Comparison of ENCODE assay signal across 7 mouse cellular contexts in genomic region chr5:121601547-121602299, GRCm38 (mm10). TPM values are rescaled to one million over a fixed set of nuclear protein-coding genes. Genes with fewer than 3 reads are reported as not detected.
DNase-seq lines count a peak whose midpoint lies in the region; ATAC-seq lines count a peak whose summit lies in the region.

No protein-coding gene starts in this region.

- ATAC-seq in megakaryocyte progenitor cell, adult 5-6 weeks (replicated peaks; ENCODE audit: poor library complexity) = peak; percentile 93

- peak; percentile 89 for DNase-seq in ZHBTc4 (ENCODE audit: low read depth, low spot score)
- peak; percentile 85 for DNase-seq in cerebellum, adult 8-10 months
- DNase-seq in frontal cortex, postnatal 36 days (ENCODE audit: low spot score in 2 of 2) = peak; percentile 88 to 91
- peak; percentile 90 for DNase-seq in induced T-regulatory cell, adult 2 months (ENCODE audit: low read depth)
- DNase-seq in left cerebral cortex, adult 8-10 months (ENCODE audit: low spot score in 2 of 2) = peak; percentile 70 to 76
- peak; percentile 86 to 92 for DNase-seq in spleen, postnatal 10 days (ENCODE audit: low spot score in 2 of 2)

RNA-seq across cellular contexts. Expression of gene Aldh2, which starts 8.1 kb away (rescaled TPM):
- total RNA-seq in left cerebral cortex, adult 8-10 months (2022) = 100 to 1,000 TPM; 131 to 154 (median 140) TPM
- total RNA-seq in megakaryocyte progenitor cell, adult 5-6 weeks (2015) = 96.3 and 108 TPM in 2 replicates
- 388 and 445 TPM in 2 replicates for total RNA-seq in megakaryocyte progenitor cell, adult 5-6 weeks (2017)

RNA-seq across cellular contexts. Expression of gene Acad12, which starts 17.0 kb away (rescaled TPM):
- total RNA-seq in left cerebral cortex, adult 8-10 months (2022) = 1 to 10 TPM; 6.4 to 8.2 (median 6.7) TPM
- 4.1 and 4.5 TPM in 2 replicates for total RNA-seq in megakaryocyte progenitor cell, adult 5-6 weeks (2015)
- total RNA-seq in megakaryocyte progenitor cell, adult 5-6 weeks (2017) = 1.5 and 4.2 TPM in 2 replicates

RNA-seq across cellular contexts. Expression of gene Mapkapk5, which starts 56.0 kb away (rescaled TPM):
- 10 to 100 TPM; 66.6 to 79.0 (median 74.5) TPM for total RNA-seq in left cerebral cortex, adult 8-10 months (2022)
- 102 TPM in 2 replicates for total RNA-seq in megakaryocyte progenitor cell, adult 5-6 weeks (2015)
- total RNA-seq in megakaryocyte progenitor cell, adult 5-6 weeks (2017) = 115 and 127 TPM in 2 replicates

RNA-seq across cellular contexts. Expression of gene Adam1a, which starts 56.4 kb away (rescaled TPM):
- total RNA-seq in left cerebral cortex, adult 8-10 months (2022) = 10 to 100 TPM in 3 of 4 experiments, 1 to 10 TPM in 1; 8.7 to 12.4 (median 11.5) TPM
- 1.5 and 2.0 TPM in 2 replicates for total RNA-seq in megakaryocyte progenitor cell, adult 5-6 weeks (2015)
- 1.2 and 2.3 TPM in 2 replicates for total RNA-seq in megakaryocyte progenitor cell, adult 5-6 weeks (2017)

RNA-seq across cellular contexts. Expression of gene Gm42878, which starts 56.4 kb away (rescaled TPM):
- total RNA-seq in left cerebral cortex, adult 8-10 months (2022) = not detected
- not detected in 2 replicates for total RNA-seq in megakaryocyte progenitor cell, adult 5-6 weeks (2015)
- total RNA-seq in megakaryocyte progenitor cell, adult 5-6 weeks (2017) = 0.08 TPM in 1 of 2 replicates, not detected in the other

Comparison
In these comparisons a context has a peak if more than half of its experiments do, and no peak if none do; other contexts are left out.
1. Peak in every context shown above with its lines: DNase-seq and ATAC-seq.